Mouse (Mus musculus) megakaryocyte, embryonic 14.5 days (primary cell): ENCODE measurements at regions not wholly inside any gene's neighbourhood (a gene's known extent, or its start where the extent isn't known, plus 50 kb on each side); places are given as distances from the start of the nearest gene placed in this dataset.

Experiments
- H3K27me3 ChIP-seq: replicated peaks from 2 replicates; pipeline ENCODE3; 2012; ENCODE audit warnings: inconsistent platforms
- H3K36me3 ChIP-seq: replicated peaks from 2 replicates; pipeline ENCODE3; 2012; ENCODE audit warnings: low read length, inconsistent platforms, mixed read lengths
- H3K4me1 ChIP-seq: 2 replicates; pipeline ENCODE4 v1.6.1; 2012; ENCODE audit warnings: inconsistent platforms
- H3K4me3 ChIP-seq: replicated peaks from 2 replicates; pipeline ENCODE3; 2012; ENCODE audit warnings: moderate library complexity, mild to moderate bottlenecking, inconsistent platforms
- H3K9me3 ChIP-seq: 2 replicates; pipeline ENCODE4 v1.6.1; 2012; ENCODE audit warnings: inconsistent platforms
- FLI1 ChIP-seq: IDR thresholded peaks from 2 replicates; pipeline ENCODE4 v1.6.1; 2012; ENCODE audit warnings: low read length, inconsistent platforms, mixed read lengths
- GATA1 ChIP-seq: IDR thresholded peaks from 3 replicates; pipeline ENCODE4 v1.6.1; 2012; ENCODE audit warnings: mixed read lengths, low read length, inconsistent platforms, borderline replicate concordance

DNA sequence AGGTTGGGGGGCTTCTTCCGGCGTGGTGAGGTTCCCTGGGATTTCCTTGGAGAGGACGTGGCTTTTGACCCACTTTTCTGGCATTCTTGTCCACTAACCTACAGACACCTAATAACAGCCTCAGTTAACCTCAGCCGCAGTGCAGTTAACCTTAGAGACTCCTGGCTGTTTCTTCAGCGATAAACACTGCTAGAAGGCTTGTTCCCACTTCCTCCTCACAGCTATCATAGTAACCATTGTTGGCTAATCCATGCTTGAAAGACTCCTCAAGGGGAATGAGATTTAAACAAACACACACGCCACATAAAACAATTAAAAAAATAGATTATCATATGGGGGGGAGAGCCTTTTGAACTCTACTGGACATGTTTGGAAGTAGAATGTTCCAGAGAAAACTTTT, 58.0 kb upstream of the Enpp6 start:
- TF ChIP-seq FLI1 (no peak), GATA1 (no peak)
- Histone ChIP-seq H3K36me3 (no peaks in the 10 kb centered on the region), H3K9me3 (no peaks in the 10 kb centered on the region), H3K4me1 (peaks cover 52% of the 10 kb centered on the region), H3K27me3 (peaks cover 4% of the 10 kb centered on the region), H3K4me3 (no peak overlapping the region)

DNA sequence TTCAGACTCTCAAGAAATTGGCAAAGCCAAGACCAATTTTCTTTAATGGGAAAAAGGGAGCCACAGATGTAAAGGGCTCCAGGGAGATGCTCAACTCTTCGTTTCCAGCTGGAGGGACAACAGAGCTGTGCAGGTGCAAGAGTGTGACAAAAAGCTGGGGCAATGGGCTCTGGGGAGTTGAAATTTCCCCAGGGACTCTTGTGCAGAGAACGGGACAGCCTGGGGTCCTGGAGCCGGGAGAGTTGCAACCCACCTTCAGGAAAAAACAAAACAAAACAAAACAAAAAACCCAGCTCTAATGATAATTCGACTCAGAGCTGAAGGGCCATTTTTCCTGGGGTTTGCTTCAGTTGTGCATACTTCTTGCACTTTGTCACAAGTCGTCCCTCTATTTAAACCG, 57.0 kb upstream of the Enpp6 start:
- Histone ChIP-seq H3K9me3 (no peaks in the 10 kb centered on the region), H3K4me1 (peaks cover 54% of the 10 kb centered on the region), H3K36me3 (no peaks in the 10 kb centered on the region), H3K27me3 (peaks cover 4% of the 10 kb centered on the region), H3K4me3 (no peak overlapping the region)
- no peak for TF ChIP-seq GATA1
- TF ChIP-seq FLI1, result no peak

GRCm38 (mm10) chr8:46931267-46931666, 55.4 kb upstream of the Enpp6 start:
- peaks cover 65% of the 10 kb centered on the region for H3K4me1 ChIP-seq
- peaks cover 4% of the 10 kb centered on the region for H3K27me3 ChIP-seq
- no peaks in the 10 kb centered on the region for H3K36me3 ChIP-seq
- H3K9me3 ChIP-seq, result no peaks in the 10 kb centered on the region
- no peak for TF ChIP-seq FLI1
- TF ChIP-seq GATA1, result no peak
- H3K4me3 ChIP-seq, result peak overlapping the region; percentile 33

DNA sequence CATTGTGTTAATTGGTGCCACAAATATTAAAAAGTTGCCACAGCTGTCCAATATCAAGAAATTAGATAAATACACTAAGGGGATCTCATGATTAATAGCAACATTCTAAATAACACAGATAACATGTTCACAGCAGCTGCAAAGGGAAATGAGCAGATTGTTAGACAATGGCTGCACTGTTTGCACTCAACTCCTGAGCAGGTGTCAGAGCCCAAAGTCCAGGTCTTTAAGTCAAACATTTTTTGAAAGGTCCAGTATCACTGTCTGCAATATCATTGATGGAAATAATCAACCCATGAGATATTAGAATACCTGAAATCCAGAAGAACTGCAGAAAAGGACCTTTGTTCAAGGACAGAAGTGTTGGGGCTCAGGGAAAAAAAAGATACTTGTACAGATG, 53.4 kb upstream of the Enpp6 start:
- H3K9me3 ChIP-seq, result no peaks in the 10 kb centered on the region
- H3K36me3 ChIP-seq, result no peaks in the 10 kb centered on the region
- H3K4me3 ChIP-seq, result no peak overlapping the region
- H3K27me3 ChIP-seq, result peaks cover 4% of the 10 kb centered on the region
- H3K4me1 ChIP-seq, result peaks cover 56% of the 10 kb centered on the region
- no peak for TF ChIP-seq GATA1
- TF ChIP-seq FLI1, result no peak

- H3K36me3 ChIP-seq, result no peaks in the 10 kb centered on the region
- H3K4me3 ChIP-seq, result no peak overlapping the region
- peaks cover 46% of the 10 kb centered on the region for H3K4me1 ChIP-seq
- peaks cover 4% of the 10 kb centered on the region for H3K27me3 ChIP-seq
- no peaks in the 10 kb centered on the region for H3K9me3 ChIP-seq
- TF ChIP-seq GATA1, result no peak
- no peak for TF ChIP-seq FLI1
Measured at GRCm38 (mm10) chr8:46934254-46934653, 52.4 kb upstream of the Enpp6 start.

GRCm38 (mm10) chr8:46934898-46935297, 51.8 kb upstream of the Enpp6 start:
- peaks cover 5% of the 10 kb centered on the region; the same call in 1 of the 2 replicates for H3K9me3 ChIP-seq
- H3K4me3 ChIP-seq, result no peak overlapping the region
- peaks cover 4% of the 10 kb centered on the region for H3K27me3 ChIP-seq
- H3K4me1 ChIP-seq, result peaks cover 40% of the 10 kb centered on the region
- TF ChIP-seq FLI1 (no peak), GATA1 (no peak)
- no peaks in the 10 kb centered on the region for H3K36me3 ChIP-seq

- Histone ChIP-seq H3K4me1 (peaks cover 30% of the 10 kb centered on the region), H3K27me3 (peaks cover 4% of the 10 kb centered on the region), H3K36me3 (no peaks in the 10 kb centered on the region), H3K9me3 (peaks cover 15% of the 10 kb centered on the region), H3K4me3 (no peak overlapping the region)
- TF ChIP-seq GATA1, result no peak
- no peak for TF ChIP-seq FLI1
Measured at GRCm38 (mm10) chr8:46936039-46936438, 50.6 kb upstream of the Enpp6 start.
